Mouse (Mus musculus) brain, adult 2 months (tissue): Measurements from ENCODE around the gene Tmem167b.

Experiments used
- DNase-seq: peaks from one replicate; pipeline ENCODE4 v3.0.0; 2011; ENCODE audit warnings: low read depth, low spot score

Tmem167b gene

DNA sequence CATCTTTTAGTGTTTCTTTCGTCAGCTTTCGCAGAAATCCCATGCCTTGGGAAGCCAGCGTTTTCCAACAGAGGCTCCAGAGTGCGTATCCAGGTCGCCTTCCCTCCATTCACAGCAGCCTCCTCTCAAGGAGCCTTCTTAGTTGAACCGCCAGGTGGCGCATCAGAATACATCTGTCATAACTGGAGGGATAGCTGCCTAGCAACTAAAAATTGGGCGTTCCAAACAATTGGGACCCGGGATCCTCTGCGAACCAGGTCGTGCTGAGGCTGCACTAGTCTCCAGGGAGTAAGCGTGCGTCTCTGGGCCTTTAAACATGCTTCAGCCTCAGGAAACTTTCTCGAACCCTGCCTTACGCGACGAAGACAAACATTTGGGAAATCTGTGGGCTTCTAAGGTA is 25.0 kb downstream of the Tmem167b start:
- peak; percentile 97 for DNase-seq

DNA sequence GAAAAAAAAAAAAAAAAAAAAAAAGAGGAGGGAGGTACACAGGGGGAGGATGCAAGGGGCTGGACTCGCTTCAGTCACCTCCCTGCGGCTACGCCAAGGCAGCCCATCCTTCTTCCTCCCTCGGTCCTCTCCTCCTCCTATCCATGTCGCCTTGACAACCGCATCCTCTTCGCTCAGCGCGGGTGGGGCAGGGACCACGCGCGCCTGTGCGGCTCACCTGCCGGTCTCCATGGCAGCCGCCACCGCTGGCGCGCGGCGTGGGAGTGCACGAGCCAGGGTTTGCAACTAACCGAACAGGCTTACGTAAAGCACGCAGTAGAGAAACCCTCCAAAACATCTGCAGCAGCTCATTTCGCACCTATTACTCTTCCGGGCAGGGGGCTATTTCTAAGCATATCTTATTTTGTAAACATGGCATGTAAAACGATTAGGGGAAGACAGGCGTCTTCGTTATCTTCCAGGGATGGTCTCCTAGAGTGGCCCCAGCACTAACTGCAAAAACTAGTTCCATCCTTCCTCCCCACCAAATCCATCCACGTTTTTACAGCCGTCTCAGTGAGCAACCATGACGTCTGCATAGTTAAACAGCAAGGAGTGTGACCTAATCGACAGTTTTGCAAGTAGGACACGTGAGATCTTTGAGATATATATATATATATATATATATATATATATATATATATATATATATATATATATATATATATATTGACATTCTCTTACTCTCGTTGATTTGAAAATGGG is 25.6 kb downstream of the Tmem167b start, which contains the start of gene 5330417C22Rik:
Gene 5330417C22Rik (minus strand): TSS at position 20 of the 744 bp plus-strand sequence.
- peak; percentile 97 for DNase-seq

DNA sequence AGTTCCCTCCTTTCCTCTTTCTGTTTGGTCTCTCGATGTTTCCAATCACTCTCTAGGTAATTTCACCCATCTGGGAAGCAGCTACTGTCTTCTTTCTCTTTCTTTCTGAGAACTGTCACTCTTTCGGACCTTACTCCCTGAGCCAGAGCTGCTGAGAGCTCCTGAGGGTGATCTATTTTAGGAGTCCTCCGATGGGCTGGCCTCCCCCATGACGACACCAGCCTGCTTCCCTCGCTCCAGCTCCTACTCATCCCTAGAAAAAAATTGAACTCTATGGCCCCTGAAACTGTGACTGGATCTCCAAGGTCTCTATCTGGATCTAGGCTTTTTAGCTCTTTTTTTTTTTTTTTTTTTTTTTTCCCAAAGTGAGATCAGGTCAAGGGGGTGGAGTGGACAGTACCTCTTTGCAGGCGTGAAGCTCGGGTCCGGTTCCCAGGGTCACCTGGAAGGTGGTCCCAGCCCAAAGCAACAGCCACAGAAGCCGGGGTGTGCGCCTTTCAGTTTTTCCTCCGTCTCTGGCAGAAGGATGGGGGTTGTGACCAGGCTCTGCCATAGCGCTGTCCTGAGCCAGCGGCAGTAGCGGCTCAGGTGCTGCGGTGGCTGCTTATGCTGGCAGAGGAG is 26.3 kb downstream of the Tmem167b start:
- DNase-seq, result peak; percentile 67

DNA sequence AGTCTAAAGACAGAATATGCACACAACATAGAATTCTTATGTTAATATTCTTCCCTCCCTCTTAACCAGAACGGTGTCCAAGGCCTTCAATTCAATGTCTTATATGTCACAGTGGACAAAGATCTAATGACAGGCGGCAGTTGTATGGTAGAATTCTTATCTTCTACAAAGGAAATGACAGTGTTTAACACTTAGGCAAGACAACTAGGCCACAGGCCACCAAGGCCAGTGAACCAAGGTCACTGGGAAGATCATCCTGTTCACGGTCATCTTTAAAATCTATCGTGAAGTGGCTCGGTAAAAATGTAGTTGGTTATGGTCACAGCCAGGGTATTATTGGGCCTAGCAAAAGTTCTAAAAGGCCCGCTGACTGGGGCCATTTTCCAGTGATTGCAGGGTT is 28.3 kb downstream of the Tmem167b start, which contains the start of gene 1700013F07Rik:
Gene 1700013F07Rik (plus strand): TSS at position 200 of the 400 bp plus-strand sequence.
- DNase-seq, result no peak

DNA sequence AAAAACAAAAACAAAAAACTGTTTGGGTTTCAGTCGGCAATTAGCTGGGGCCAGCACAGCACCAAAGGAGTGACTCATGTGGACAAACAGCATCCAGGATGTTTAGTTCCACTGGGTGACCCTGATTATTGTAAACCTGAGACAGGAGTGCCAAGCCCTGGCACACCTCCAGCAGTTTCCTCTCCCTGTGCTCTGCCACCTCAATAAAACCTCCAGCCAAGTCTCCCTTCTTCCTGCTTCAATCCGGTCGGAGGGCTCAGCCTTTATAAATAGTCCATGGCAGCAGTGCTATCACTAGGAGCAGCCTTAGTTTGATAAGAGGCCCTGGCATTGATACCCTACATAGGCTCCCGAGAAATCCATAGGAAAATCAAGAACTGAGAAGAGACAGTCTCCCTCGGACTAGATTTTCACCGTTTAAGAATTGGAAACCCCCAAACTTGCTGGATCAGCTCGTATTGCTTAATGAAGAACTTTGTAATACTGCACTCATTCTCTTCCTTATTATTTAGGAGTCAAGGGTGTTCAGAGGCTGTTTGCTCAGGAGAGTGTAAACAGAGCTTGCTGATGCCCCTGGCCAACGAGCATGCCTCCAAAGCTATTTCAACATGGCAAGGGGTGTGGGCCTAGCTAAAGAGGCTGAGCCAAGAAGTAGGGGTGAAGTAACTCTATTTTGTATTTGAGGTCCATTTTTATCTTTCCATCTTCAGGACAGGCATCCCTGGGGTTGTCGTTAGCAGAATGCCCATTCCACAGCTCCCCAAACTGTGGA is 29.0 kb downstream of the Tmem167b start:
- no peak for DNase-seq

DNA sequence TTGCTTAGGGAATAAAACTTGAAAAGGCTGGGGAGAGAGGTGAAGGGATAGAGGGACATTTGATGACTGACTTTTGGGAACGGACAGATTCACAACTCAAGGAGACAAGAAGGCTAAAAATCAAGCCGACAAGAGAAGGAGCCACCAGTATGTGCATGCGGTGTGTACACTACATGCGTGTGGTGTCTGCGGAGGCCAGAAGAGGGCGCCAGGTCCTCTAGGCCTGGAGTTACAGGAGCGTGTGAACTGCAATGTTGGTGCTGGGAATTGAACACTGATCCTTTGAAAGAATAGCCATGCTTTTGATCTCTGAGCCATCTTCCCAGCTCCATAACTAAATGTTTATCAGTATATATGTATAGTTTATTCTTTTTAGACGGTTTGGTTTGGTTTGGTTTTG is 33.8 kb downstream of the Tmem167b start:
- no peak for DNase-seq

DNA sequence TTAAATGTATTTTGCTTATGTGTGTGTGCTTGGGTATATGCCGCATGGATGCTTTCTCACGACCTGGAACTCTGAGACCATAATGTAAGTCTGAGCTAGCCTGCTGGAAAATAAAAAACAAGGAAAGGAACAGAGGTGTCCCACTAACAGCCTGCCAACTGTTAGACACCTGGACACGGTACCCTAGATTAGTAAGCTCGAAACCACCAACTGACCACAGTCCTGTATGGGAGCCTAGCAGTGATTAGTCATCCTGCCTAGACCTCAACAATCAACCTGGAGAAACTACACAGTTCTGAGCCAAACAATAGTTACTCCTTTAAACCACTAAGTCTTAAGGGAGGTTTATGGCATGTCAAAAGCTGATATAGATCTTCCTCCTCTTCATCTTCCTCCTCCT is 38.9 kb downstream of the Tmem167b start:
- DNase-seq, result no peak

DNA sequence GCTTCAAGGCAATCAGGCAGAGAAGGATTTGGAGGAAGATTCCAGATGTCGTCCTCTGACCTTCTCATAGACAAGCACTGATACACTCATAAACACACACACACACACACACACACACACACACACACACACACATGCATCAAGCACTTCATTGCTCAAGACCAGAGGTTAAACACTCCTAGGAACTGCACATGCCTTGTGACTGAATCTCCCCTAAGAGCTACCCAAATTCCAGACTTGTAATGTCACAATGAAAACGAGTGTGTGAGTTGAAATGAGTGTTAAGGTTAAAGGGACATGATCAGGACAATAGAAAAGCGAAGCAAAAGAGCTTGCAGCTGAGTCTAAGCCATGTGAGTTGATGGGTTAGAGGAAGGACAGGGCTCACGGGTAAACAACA is 44.0 kb downstream of the Tmem167b start:
- DNase-seq, result no peak

DNA sequence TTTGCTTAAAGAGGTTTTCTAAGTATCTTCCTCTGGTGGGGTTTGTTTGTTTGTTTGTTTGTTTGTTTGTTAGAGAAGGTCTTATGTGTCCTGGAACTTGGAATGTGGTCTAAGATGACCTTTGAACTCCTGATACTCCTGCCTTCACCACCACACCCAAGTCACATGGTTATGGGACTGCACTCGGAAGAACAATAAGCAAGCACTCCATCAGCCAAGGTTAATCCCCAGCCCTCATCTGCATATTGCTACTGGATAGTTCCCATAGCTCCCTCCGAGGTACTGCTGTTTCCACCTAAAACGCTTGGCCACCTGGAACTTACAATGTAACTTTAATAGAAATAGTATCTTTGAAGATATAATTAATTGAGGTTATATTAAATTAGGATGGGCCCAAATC is 48.8 kb downstream of the Tmem167b start:
- DNase-seq, result no peak

DNA sequence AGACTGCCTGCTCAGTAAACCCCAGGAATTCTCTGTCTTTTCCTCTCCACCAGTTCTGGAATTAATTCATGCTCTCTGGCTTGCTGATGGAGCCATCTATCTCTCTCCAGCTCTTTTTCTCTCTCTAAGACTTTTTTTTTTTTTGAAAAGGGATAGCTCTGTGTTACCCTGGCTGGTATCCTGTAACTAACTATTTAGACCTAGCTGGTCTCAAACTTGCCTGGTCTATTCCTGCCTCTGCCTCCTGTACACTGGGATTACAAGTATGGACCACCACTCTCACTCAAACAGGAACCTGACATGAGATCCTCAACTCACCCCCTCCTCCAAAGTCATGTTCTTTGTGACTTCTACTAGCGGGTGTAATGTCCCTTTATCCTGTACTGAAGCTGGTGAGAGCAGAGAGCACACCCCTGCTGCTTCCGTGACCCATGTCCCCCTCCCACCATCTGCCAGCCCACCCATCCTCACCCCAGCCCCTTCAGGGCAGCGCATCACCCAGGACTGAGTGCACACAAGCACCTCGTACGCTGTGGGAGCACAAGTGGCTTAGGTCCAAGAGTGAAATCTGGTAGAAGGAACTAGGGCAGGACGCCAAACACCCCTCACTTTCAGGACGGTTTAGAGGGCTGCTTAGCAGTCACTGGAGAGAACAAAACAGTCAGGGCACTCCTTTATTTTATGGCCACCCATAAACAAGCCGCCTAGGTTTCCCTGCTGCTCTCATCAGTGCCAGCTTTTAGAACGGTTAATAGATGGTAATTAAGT is 51.4 kb downstream of the Tmem167b start:
- DNase-seq, result peak; percentile 57

DNA sequence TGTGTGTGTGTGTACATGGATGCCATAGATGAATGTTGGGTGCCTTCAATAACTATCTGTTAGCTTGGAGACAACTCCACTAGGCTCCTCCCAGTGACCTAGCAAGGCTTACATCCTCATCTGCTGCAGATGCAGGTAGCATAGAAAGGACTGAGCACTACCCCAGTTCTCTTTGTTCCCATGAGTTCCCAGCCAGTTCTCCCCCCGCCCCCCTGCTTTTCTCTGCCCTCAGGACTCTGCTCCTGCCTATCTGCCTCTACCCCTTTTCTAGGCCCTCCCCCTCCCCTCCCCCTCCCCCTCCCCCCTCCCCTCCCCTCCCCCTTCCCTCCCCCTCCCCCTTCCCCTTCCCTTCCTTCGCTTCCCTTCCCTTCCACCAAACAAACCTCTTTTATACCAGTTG is 52.1 kb downstream of the Tmem167b start:
- DNase-seq, result no peak

DNA sequence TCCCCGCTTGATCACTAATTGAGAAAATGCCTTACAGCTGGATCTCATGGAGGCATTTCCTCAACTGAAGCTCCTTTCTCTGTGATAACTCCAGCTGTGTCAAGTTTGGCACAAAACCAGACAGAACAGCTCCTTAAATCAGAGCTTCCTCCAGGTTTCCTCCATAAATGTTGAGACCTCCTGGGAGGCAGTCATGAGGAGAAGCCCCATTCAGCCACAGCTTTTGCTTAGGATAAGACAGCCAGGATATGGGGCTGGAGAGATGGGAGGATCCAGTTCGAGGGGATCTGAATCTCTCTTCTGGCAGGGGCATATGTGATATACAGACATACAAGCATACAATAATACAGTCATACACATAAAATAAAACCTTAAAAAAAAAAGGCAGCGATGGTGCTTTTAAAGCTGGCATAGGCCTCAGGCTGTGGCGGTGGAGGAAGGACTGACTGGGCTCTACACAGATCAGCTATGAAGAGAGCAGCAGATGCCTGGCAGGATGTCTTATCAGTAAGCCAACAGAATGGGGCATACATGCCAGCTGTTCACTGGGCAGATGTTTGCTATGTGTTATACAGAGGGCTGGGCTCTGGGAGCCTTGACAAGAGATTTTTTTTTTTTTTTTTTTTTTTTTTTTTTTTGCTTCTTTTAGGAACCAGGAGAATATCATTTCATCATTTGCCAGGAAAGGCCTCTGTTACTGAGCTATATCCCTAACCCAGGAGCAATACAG is 53.4 kb downstream of the Tmem167b start:
- DNase-seq, result no peak
